Mouse (Mus musculus): ENCODE measurements around the gene Ano9. TPM values are rescaled to one million over a fixed set of nuclear protein-coding genes. Genes with fewer than 3 reads are reported as not detected.

The Ano9 gene
- polyA plus RNA-seq, 1 experiment from 2014 or later: 0.36 TPM

DNA sequence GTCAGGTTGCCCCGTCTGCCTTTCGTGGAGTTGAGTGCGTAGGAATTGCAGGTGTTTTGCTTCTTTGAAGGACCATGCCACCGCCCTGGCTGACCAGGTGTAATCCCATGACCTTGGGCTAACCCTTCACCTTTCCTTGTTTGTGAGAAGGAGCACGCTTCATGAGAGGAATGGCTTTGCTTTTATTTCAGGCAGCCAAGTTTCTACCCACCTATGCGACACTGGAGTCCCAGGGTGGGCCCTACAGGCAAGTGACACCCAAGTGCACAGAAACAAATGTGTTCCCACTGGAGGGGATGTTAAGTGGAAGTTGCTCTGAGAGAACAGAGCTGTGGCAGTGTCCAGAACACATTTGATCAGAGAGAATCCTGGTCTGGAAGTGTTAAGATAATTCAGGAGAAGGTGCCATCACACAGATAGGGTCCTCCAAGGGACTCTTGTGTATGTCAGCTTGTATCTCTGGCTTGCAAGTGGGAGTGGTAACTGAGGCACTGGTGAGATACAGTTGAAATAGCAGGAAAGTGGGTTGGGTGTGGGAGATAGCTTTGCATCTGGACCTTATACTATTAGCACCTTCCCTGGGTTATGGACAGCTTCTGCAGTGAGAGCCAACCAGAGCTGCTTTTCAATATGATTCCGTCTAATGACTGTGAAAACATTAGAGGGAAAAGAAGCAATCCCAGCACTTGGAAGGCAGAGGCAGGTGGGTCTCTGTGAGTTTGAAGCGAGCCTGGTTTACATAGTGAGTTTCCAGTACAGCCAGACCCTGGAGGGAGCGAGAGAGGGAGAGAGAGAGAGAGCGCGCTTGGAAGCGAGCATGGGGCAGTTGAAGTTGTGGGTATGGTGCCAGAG, 14.5 kb upstream of the Ano9 start:
- 62% methylated on average over 12 of the region's 12 CpGs for WGBS
- Histone ChIP-seq H3K27me3 (replicated peaks) (no peaks in the 10 kb centered on the region), H3K4me3 (peak overlapping the region; percentile 68), H3K9me3 (no peaks in the 10 kb centered on the region), H3K4me1 (peaks cover 21% of the 10 kb centered on the region), H3K36me3 (replicated peaks) (peaks cover 8% of the 10 kb centered on the region; the same call in 1 of the 2 replicates), H3K4me2 (peak overlapping the region; percentile 77), H3K9ac (peak overlapping the region; percentile 74), H3K27ac (no peak overlapping the region)
- no peak for ATAC-seq (replicated peaks)

DNA sequence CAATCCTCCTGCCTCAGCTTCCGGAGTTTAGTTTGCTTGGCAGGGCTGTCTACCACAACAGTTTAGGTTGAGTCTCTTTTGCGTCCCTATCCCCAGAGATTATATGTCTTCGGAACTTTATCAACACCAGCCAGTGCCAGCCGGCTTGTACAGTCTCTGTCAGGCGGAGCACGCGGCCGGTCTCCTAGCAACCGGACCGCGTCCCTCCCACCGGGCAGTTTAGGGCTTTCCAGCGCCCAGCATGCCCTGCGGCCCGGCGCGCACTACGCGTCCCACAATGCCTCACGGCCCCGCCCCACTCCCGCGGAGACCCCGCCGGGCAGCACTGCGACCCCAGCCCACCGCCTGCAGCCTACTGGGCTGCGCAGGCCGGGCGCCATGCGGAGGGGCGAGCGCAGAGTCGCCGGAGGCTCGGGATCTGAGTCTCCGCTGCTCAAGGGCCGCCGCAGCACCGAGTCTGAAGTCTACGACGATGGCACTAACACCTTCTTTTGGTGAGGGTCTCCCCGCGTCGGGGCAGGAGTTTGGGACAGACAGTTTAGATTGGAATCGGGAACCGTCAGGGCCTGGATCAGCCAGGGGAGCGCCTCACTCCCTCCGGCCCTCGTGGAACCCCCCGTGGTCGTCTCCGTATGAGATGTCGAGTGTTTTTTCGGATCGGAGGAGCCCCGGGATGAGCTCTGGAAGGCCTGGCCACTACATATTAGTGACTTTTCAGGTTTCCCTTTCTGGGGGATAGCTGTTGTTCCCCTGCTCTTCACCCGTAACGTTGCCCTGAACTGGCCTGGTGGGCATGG, 13.6 kb upstream of the Ano9 start:
- peaks cover 21% of the 10 kb centered on the region for H3K4me1 ChIP-seq
- 0 out of 2 replicates have a peak, but pooled peaks cover under 1% of the 10 kb centered on the region for H3K36me3 ChIP-seq (replicated peaks)
- WGBS: under 1% methylated on average over 59 of the region's 59 CpGs
- H3K4me2 ChIP-seq: peak overlapping the region; percentile 77
- no peaks in the 10 kb centered on the region for H3K27me3 ChIP-seq (replicated peaks)
- ATAC-seq (replicated peaks): peak; percentile 99
- H3K9me3 ChIP-seq: no peaks in the 10 kb centered on the region
- H3K4me3 ChIP-seq: peak overlapping the region; percentile 68
- peak overlapping the region; percentile 74 for H3K9ac ChIP-seq
- peak overlapping the region; percentile 69 for H3K27ac ChIP-seq

DNA sequence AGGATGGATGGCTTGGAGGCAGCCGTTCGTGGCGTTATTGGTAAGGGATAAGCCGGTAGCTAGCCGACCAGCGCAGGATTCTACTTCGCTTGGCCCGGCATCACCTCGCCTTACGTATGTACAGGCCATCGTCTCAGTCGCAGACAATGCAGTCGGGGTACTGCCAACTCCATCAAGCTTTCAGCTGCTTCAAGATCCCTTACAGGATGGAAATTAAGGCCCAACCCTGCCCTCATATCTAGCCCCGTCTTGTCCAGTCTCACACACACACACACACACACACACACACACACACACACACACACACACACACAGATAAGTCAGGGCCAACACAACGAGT, 5.9 kb upstream of the Ano9 start:
- H3K4me3 ChIP-seq: peak overlapping the region; percentile 58
- WGBS: 2% methylated on average over 15 of the region's 15 CpGs
- no peaks in the 10 kb centered on the region for H3K36me3 ChIP-seq (replicated peaks)
- H3K4me1 ChIP-seq: peaks cover 6% of the 10 kb centered on the region; the same call in 1 of the 2 replicates
- peak overlapping the region; percentile 60 for H3K9ac ChIP-seq
- no peaks in the 10 kb centered on the region for H3K9me3 ChIP-seq
- peak; percentile 82 for ATAC-seq (replicated peaks)
- H3K27me3 ChIP-seq (replicated peaks): no peaks in the 10 kb centered on the region
- peak overlapping the region; percentile 68 for H3K4me2 ChIP-seq
- peak overlapping the region; percentile 85 for H3K27ac ChIP-seq

DNA sequence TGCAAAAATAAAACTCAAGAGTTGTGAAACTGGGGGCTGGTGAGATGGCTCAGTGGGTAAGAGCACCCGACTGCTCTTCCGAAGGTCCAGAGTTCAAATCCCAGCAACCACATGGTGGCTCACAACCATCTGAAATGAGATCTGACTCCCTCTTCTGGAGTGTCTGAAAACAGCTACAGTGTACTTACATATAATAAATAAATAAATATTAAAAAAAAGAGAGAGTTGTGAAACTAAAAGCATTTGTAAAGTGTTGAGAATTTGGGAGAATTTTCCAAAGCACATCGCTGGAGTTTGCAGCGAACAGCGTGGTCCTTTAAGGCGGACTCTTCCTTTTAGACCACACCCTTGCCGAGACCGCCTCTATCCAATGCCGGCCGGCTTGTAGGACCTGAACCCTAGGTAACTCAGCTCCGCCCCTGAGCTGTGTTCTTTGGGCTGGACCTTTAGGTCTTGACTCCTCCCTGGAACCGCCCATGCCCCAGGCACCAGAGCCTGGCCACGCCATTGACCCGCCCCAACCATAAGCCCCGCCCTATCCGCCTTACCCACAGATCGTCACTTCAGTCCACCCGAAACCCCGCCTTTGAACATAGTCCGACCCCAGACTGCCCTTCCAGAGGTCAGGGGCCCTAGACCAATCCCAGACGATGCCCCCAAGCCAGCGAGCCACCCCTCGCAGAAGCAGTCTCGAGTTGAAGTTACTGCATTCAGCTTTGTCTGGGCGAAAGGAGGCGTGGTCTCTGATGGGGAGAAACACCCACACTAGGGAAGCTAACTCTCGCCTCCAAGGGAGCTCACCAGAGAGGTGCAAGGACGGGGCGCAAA, 5.3 kb upstream of the Ano9 start:
- Histone ChIP-seq H3K9me3 (no peaks in the 10 kb centered on the region), H3K4me2 (peak overlapping the region; percentile 68), H3K9ac (peak overlapping the region; percentile 60), H3K36me3 (replicated peaks) (no peaks in the 10 kb centered on the region), H3K27me3 (replicated peaks) (peaks cover 3% of the 10 kb centered on the region; the same call in 1 of the 2 replicates), H3K4me3 (peak overlapping the region; percentile 58), H3K4me1 (peaks cover 6% of the 10 kb centered on the region; the same call in 1 of the 2 replicates), H3K27ac (peak overlapping the region; percentile 85)
- WGBS: 2% methylated on average over 29 of the region's 29 CpGs
- ATAC-seq (replicated peaks): peak; percentile 97

DNA sequence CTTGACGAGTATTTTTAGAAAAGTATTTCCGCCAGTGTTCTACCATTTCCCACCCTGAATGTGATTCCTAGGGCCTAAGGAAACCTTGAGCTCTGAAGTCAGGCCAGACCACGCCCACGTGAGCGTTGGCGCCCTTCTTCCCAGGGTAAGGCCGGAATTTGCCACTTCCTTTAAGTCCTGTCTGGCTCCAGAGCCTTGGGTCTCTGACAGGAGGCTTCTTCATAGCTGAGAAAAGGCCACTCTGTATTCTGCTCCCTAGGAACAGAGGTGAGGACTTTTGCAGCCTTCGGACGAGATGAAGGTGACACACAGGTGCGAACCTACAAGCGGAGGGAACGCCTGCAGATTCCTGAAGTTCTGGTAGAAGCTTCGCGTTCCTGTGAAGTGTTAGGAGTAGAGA, 4.6 kb upstream of the Ano9 start, which contains the start of gene Ptdss2:
TSS of gene Ptdss2 (plus strand) at position 138 of the 400 bp plus-strand sequence.
- Histone ChIP-seq H3K4me3 (peak within 1 kb of the TSS; percentile 58), H3K4me1 (peaks cover 6% of the 10 kb centered on the region; the same call in 1 of the 2 replicates), H3K9ac (peak within 1 kb of the TSS; percentile 60), H3K36me3 (replicated peaks) (no peaks in the 10 kb centered on the region), H3K4me2 (peak within 1 kb of the TSS; percentile 68), H3K27me3 (replicated peaks) (peaks cover 3% of the 10 kb centered on the region; the same call in 1 of the 2 replicates), H3K9me3 (no peaks in the 10 kb centered on the region), H3K27ac (peak within 1 kb of the TSS; percentile 85)
- ATAC-seq (replicated peaks): no peak
- 54% methylated on average over 14 of the region's 14 CpGs for WGBS

DNA sequence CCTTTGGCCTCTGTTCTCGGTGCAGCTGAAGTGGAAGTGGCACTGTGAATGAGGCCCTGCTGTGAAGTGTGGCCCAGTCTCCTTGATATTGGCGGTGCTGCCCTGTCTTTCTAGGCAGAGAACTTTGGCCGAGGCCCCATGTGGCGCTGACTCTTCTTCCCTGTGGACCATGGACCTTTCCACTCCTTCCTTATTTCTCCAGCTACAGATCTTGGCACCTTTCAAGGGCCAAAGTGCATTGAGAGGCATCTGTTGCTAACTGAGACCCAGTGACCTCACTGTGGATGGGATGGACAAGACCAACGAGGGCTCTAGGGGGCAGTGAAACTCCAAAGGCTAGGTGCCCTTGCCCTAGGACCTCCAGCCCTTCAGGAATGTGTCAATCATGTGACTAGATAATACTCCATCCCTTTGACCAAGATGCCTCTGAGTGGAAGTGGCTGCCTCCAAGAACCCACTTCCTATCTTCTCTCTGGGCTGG, 3.5 kb upstream of the Ano9 start:
- Histone ChIP-seq H3K27ac (no peak overlapping the region), H3K4me1 (peaks cover 6% of the 10 kb centered on the region; the same call in 1 of the 2 replicates), H3K4me2 (no peak overlapping the region), H3K27me3 (replicated peaks) (peaks cover 3% of the 10 kb centered on the region; the same call in 1 of the 2 replicates), H3K9ac (no peak overlapping the region), H3K36me3 (replicated peaks) (no peaks in the 10 kb centered on the region), H3K9me3 (no peaks in the 10 kb centered on the region), H3K4me3 (no peak overlapping the region)
- ATAC-seq (replicated peaks): no peak
- WGBS: 84% methylated on average over 5 of the region's 5 CpGs

DNA sequence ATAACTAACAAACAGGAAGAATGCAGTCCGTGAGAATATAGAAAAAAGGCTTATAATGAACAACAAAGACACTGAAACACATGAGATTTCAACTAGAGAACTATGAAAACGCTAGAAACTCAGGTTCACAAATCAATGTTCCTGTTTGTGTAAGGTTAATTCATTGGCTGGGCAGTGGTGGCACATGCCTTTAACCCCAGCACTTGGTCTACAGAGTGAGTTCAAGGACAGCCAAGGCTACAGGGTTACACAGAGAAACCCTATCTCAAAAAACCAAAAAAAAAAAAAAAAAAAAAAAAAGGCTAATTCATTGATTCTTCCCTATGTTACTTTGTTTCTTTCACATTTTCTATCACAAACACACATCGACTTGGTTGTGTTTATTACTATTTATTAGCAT, 3.0 kb upstream of the Ano9 start:
- Histone ChIP-seq H3K27ac (no peak overlapping the region), H3K4me2 (no peak overlapping the region), H3K27me3 (replicated peaks) (peaks cover 3% of the 10 kb centered on the region; the same call in 1 of the 2 replicates), H3K4me1 (peaks cover 6% of the 10 kb centered on the region; the same call in 1 of the 2 replicates), H3K9ac (no peak overlapping the region), H3K9me3 (no peaks in the 10 kb centered on the region), H3K4me3 (no peak overlapping the region), H3K36me3 (replicated peaks) (no peaks in the 10 kb centered on the region)
- WGBS: 91% methylated on average over 3 of the region's 3 CpGs
- no peak for ATAC-seq (replicated peaks)

DNA sequence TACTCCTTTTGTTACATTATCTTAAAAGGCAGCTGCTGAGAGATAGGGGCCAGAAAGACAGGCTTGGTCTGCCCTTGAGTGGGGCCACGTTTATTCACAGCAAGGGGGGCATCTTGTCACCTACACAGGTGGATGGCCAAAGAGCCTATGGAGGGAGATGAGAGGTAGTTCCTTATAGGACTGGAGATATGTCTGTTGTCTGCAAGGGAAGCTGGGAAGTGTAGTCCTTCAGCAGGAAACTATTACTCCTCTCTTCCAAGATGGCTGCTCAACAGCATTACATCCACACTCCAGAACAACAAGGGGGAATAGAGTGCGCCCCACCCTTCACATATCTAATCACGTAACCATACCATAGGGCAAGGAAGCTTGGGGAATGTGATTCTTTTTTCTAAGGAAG, 1.9 kb upstream of the Ano9 start:
- WGBS: 77% methylated on average over 3 of the region's 3 CpGs
- ATAC-seq (replicated peaks): no peak

DNA sequence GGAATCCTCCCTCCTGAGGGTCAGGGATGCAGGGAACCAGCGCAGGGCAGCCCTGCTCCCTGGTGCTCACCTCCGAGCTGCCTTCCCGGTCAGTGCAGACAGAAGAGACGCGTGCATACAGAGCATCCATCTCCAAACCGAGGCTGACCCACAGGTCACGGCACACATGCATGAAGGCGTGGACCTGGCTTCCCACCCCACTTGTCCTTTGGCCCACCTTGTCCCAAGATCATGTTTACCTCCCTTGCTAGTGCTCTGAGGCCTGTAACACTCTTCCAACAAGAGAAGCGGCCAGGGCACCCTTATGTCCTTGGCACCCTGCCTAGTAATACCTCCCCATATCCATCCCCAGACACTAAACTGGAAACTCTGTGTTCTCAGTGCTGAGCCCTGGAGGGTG, 1.7 kb downstream of the Ano9 start:
- H3K27ac ChIP-seq: no peak overlapping the region
- no peak overlapping the region for H3K4me3 ChIP-seq
- no peaks in the 10 kb centered on the region for H3K36me3 ChIP-seq (replicated peaks)
- H3K9ac ChIP-seq: no peak overlapping the region
- 87% methylated on average over 9 of the region's 9 CpGs for whole genome bisulfite sequencing
- no peaks in the 10 kb centered on the region for H3K9me3 ChIP-seq
- ATAC-seq (replicated peaks): no peak
- H3K27me3 ChIP-seq (replicated peaks): peaks cover 3% of the 10 kb centered on the region; the same call in 1 of the 2 replicates
- H3K4me1 ChIP-seq: no peaks in the 10 kb centered on the region
- H3K4me2 ChIP-seq: no peak overlapping the region

More for the DNA sequence above, 1.9 kb upstream of the Ano9 start:
- Histone ChIP-seq H3K4me2 (no peak overlapping the region), H3K27me3 (replicated peaks) (peaks cover 3% of the 10 kb centered on the region; the same call in 1 of the 2 replicates), H3K36me3 (replicated peaks) (no peaks in the 10 kb centered on the region), H3K27ac (no peak overlapping the region), H3K9me3 (no peaks in the 10 kb centered on the region), H3K4me3 (no peak overlapping the region), H3K4me1 (peaks cover 6% of the 10 kb centered on the region; the same call in 1 of the 2 replicates), H3K9ac (no peak overlapping the region)

DNA sequence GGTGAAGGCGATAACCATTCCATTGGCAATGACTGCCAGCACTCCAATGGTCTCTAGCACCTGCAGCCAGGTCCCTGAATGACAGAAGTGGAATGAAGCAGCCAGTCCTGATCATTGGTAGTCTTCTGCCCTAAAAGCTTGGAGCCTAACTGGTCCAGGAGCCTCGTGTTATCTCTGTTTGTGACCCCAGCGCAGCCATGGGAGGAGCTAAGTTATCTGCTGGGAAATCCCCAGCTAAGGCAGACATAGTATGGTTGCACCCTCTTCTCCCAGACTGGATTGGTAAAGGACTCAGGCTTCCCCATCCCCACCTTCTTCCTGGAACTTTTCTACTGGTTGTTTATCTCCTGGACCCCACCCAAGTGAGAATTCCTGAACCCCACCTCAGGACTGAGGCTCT, 14.4 kb downstream of the Ano9 start:
- Histone ChIP-seq H3K36me3 (replicated peaks) (no peaks in the 10 kb centered on the region), H3K4me2 (no peak overlapping the region), H3K4me1 (peaks cover 13% of the 10 kb centered on the region), H3K27ac (no peak overlapping the region), H3K9ac (no peak overlapping the region), H3K27me3 (replicated peaks) (peaks cover 37% of the 10 kb centered on the region), H3K9me3 (no peaks in the 10 kb centered on the region), H3K4me3 (no peak overlapping the region)
- no peak for ATAC-seq (replicated peaks)
- 72% methylated on average over 3 of the region's 3 CpGs for WGBS

DNA sequence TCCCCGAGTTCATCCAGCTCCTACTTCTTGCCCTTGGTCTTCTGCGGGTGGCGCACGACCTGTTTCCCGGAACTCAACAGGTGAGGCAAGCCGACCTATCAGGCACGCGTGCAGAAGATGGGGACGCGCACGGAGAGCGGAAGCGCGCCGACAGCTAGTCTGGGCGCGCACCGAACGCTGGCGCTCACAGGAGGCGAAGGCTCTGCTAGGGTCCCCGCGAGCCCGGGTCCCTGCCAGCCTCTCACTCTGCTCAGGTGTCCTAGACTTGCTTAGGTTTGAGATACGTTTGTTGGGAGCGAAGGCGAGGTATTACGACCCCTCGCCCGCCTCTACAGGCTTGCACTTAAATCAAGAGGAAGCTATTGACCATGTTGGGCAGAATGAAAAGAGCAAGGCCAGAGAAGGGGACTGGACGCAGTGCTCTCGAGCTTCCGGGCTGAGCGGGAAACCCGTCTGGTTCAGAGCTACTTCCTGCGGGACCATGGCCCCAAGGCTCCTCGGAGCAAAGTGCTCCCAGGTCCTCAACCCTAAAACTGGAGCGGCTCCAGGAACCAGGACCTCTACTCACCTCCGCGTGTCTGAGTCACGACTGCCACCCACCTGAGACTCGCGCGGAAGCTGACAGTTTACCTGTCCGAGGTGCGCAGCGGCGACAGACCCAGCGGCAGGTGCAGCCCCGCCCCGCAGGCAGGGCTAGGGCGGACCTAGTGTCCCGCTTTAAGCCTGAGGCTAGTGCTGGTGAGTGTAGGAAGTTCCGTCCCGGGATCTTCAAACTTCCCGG, 17.5 kb downstream of the Ano9 start, which contains the start of gene Sigirr:
TSS of gene Sigirr (minus strand) at position 662 of the 781 bp plus-strand sequence.
- Histone ChIP-seq H3K36me3 (replicated peaks) (no peaks in the 10 kb centered on the region), H3K4me3 (peak within 1 kb of the TSS; percentile 44), H3K4me1 (peaks cover 13% of the 10 kb centered on the region), H3K9ac (peak within 1 kb of the TSS; percentile 45), H3K27me3 (replicated peaks) (peaks cover 42% of the 10 kb centered on the region), H3K9me3 (no peaks in the 10 kb centered on the region), H3K27ac (no peak within 1 kb of the TSS), H3K4me2 (peak within 1 kb of the TSS; percentile 77)
- ATAC-seq (replicated peaks): peak; percentile 45; the same call in 1 of the 2 replicates
- WGBS: under 1% methylated on average over 56 of the region's 56 CpGs

Measured in midbrain, embryonic 15.5 days (tissue).